Mouse (Mus musculus): ENCODE results near the gene Ap1ar. TPM values are rescaled to one million over a fixed set of nuclear protein-coding genes. Genes with fewer than 3 reads are reported as not detected.

Ap1ar gene
- 19.7 and 25.7 TPM in 2 replicates for polyA plus RNA-seq (2015; fragmentation: Nextera tagmentation; extraction: Ambion mirVana)

DNA sequence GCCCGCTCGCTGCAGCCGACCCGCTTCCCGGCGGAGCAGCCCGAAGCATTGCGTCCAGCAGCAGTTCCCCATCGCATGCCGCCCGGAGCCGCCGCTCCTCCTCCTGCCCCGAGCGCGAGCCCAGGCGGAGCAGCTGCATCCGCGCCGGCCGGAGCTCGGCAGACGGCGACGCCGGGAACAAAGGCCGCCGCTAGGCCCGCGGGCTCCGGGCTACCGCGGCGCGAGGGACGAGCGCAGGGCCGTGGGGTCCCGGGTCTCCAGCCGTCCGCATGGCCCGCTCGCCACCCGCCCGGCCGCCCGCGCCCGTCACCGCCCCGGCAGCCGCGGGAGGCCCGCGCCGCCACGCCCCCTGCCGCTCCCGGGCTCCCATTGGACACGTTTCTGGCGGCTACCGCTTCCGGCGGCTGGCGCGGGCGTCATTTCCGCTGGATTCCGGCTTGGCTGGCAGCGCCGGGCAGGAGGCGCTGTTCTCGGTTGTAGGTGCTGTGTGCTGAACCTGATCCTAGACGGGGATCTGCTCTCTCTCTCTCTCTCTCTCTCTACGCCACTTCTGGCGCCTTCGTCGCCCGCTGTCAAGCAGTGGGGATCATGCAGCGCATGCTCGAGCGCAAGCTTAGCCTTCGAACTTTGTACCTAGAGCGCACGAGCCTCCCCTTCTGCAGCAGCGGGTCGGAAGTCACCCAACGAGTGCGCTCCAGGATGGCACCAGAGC is at the start of gene Ap1ar:
TSS of gene Ap1ar (minus strand) at position 370 of the 712 bp plus-strand sequence.
- Histone ChIP-seq H3K27me3 (no peaks in the 10 kb centered on the region), H3K4me3 (replicated peaks) (peak within 1 kb of the TSS; percentile 85), H3K36me3 (peaks cover 8% of the 10 kb centered on the region; the same call in 1 of the 2 replicates), H3K27ac (peak within 1 kb of the TSS; percentile 97), H3K4me1 (replicated peaks) (peaks cover 44% of the 10 kb centered on the region), H3K4me2 (peak within 1 kb of the TSS; percentile 89), H3K9ac (peak within 1 kb of the TSS; percentile 88), H3K9me3 (replicated peaks) (no peaks in the 10 kb centered on the region)
- ATAC-seq (ENCODE audit: low read depth) (peak; percentile 95), DNase-seq (peak; percentile 95)
- under 1% methylated on average over 72 of the region's 89 CpGs for WGBS (ENCODE audit: insufficient replicate concordance)

DNA sequence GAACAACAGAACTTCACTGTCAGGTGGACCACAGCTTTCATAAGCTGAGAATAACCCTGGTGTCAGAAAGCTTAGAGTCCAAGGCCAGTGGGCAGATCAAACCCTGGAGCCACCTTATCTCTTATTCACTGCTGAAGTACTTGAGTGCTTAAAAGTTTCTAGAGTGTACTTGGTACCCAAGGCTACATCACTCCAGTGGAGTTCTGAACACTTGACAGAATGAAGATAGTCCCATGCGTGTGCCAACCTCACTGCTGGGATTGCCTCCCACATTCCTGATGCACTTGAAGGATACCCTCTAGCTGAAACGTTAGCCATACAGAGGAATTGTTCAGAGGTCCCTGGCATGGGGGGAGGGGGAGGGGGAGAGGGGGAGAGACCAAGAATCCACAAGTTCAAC is 44.4 kb upstream of the Ap1ar start:
- Histone ChIP-seq H3K4me2 (no peak overlapping the region), H3K4me1 (replicated peaks) (peaks cover 58% of the 10 kb centered on the region), H3K27me3 (no peaks in the 10 kb centered on the region), H3K9ac (no peak overlapping the region; the same call in 1 of the 2 replicates), H3K36me3 (peaks cover 37% of the 10 kb centered on the region), H3K27ac (peak overlapping the region; percentile 10; the same call in 1 of the 2 replicates), H3K9me3 (replicated peaks) (no peaks in the 10 kb centered on the region), H3K4me3 (replicated peaks) (no peak overlapping the region)
- ATAC-seq (ENCODE audit: low read depth), result no peak
- no peak for DNase-seq
- WGBS (ENCODE audit: insufficient replicate concordance), result 64% methylated on average over 2 of the region's 2 CpGs

DNA sequence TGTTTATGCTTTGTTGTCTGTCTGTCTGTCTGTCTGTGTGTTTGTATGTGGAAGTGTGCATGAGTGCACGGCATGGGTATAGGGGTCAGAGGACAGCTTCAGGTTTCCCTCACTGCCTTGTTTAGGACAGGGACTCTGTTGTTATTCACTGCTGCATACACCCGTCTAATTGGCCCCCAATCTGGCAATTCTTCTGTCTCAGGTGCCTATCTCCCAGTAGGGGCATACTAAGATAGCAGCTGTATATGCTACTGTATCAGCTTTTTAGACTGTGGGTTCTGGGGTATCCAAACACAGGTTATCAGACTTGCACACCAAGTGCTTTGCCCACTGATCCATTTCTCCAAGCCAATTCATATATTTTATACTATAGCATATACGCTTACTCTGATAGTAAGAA is 42.6 kb upstream of the Ap1ar start:
- DNase-seq (no peak), ATAC-seq (ENCODE audit: low read depth) (peak; percentile 57)
- no peak overlapping the region for H3K4me2 ChIP-seq
- H3K27me3 ChIP-seq, result no peaks in the 10 kb centered on the region
- H3K27ac ChIP-seq, result no peak overlapping the region
- no peaks in the 10 kb centered on the region for H3K9me3 ChIP-seq (replicated peaks)
- peaks cover 47% of the 10 kb centered on the region for H3K4me1 ChIP-seq (replicated peaks)
- H3K4me3 ChIP-seq (replicated peaks), result no peak overlapping the region
- H3K9ac ChIP-seq, result no peak overlapping the region
- WGBS (ENCODE audit: insufficient replicate concordance), result 64% methylated on average over 3 of the region's 3 CpGs
- peaks cover 39% of the 10 kb centered on the region for H3K36me3 ChIP-seq

DNA sequence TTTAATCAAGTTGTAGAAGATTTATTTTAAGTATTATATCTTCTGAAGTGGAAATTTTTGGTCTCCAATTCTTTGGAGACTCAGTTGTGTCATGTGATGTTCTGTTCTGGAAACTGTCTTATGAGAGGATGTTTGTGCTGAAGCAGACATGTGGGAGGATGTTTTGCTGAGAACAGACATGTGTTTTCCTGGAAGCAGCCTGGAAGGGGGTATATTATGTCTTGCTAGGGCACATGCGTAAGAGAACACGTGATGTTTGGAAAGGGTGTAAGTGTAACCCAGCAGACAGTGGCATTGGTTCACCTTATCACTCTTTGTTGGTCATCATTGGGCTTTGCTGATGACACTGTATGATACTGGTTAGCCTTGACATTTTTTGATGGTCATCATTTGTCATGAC is 38.2 kb upstream of the Ap1ar start:
- 86% methylated on average over 2 of the region's 2 CpGs for WGBS (ENCODE audit: insufficient replicate concordance)
- Histone ChIP-seq H3K9me3 (replicated peaks) (no peaks in the 10 kb centered on the region), H3K4me2 (no peak overlapping the region), H3K27ac (no peak overlapping the region), H3K36me3 (peaks cover 47% of the 10 kb centered on the region), H3K27me3 (no peaks in the 10 kb centered on the region), H3K4me3 (replicated peaks) (no peak overlapping the region), H3K4me1 (replicated peaks) (peaks cover 15% of the 10 kb centered on the region), H3K9ac (no peak overlapping the region)
- DNase-seq (no peak), ATAC-seq (ENCODE audit: low read depth) (no peak)

DNA sequence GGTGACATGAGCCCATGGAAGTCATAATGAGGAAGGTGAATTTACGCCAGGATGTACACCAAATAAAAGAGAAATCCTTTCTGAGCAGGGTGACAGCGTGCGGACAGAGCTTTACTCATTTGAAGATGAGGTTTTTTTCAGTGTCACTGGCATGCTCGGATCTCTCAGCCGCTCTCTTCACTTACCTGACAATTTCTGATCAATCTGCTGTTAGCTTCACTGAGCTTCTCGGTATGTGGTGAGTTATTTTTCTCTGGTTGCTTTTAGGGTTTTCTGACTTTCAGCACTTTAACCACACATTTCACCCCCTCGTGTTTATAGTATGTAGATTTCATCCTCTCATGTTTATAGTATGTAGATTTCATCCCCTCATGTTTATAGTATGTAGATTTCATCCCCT is 37.7 kb upstream of the Ap1ar start:
- Histone ChIP-seq H3K9ac (no peak overlapping the region), H3K4me2 (no peak overlapping the region), H3K36me3 (peaks cover 50% of the 10 kb centered on the region), H3K4me1 (replicated peaks) (peaks cover 12% of the 10 kb centered on the region), H3K27ac (no peak overlapping the region), H3K27me3 (no peaks in the 10 kb centered on the region), H3K9me3 (replicated peaks) (no peaks in the 10 kb centered on the region), H3K4me3 (replicated peaks) (no peak overlapping the region)
- DNase-seq, result no peak
- WGBS (ENCODE audit: insufficient replicate concordance), result 88% methylated on average over 7 of the region's 7 CpGs
- no peak for ATAC-seq (ENCODE audit: low read depth)

DNA sequence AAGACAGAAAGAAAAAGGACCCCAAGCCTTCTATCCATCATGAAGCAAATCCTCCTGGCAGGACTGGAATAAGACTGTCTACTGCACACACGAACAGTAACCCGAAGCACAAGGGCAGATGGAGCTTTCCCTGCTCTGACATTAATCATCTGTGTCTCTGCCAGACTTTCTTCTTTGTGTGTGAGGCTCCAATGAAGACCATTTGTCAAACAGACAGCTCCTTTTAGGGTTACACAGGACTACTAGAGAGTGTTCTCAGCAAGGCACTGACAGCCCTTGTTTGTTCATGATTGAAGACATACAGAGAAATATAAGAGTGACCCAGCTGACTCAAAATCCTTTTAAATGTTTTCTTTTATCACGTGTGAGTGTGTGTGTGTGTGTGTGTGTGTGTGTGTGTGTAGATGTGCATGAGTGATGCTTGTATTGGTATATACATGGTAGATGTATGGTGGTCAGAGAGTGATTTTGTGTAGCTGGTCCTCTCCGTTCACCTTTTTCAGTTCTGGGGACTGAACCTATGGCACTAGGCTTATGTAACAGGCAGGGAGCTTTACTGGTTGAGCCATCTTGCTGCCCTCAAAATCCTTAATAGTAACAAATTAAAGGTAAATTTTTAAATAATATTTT is 37.0 kb upstream of the Ap1ar start:
- no peak overlapping the region; the same call in 1 of the 2 replicates for H3K27ac ChIP-seq
- WGBS (ENCODE audit: insufficient replicate concordance), result 82% methylated on average over 4 of the region's 4 CpGs
- no peaks in the 10 kb centered on the region for H3K9me3 ChIP-seq (replicated peaks)
- H3K36me3 ChIP-seq, result peaks cover 51% of the 10 kb centered on the region
- H3K4me2 ChIP-seq, result no peak overlapping the region
- no peak for ATAC-seq (ENCODE audit: low read depth)
- H3K4me3 ChIP-seq (replicated peaks), result no peak overlapping the region
- H3K27me3 ChIP-seq, result no peaks in the 10 kb centered on the region
- H3K4me1 ChIP-seq (replicated peaks), result peaks cover 5% of the 10 kb centered on the region
- H3K9ac ChIP-seq, result no peak overlapping the region
- no peak for DNase-seq

DNA sequence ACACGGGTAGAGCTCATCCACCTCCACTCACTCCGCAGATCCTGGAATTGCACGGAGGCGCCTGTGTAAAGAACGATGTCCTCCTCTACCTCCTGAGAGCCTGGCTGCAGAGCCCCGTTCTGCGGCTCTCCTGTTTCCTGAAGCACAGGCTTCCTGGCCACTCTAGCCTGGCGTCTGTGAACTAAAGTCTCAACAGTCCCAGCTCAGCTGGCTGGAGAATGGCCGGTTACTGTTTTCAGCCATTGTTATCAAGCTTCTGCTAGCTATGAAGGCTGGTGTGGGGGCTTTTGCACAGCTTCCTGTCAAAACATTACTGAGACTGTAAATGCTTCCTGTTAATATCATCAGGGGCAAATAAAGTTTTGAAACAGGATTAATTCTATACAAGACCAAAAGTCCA is 34.3 kb upstream of the Ap1ar start:
- no peak overlapping the region for H3K9ac ChIP-seq
- H3K4me3 ChIP-seq (replicated peaks), result no peak overlapping the region
- H3K27me3 ChIP-seq, result no peaks in the 10 kb centered on the region
- no peak for ATAC-seq (ENCODE audit: low read depth)
- H3K36me3 ChIP-seq, result peaks cover 61% of the 10 kb centered on the region
- H3K9me3 ChIP-seq (replicated peaks), result no peaks in the 10 kb centered on the region
- 63% methylated on average over 9 of the region's 9 CpGs for WGBS (ENCODE audit: insufficient replicate concordance)
- H3K4me1 ChIP-seq (replicated peaks), result peaks cover 3% of the 10 kb centered on the region
- H3K27ac ChIP-seq, result no peak overlapping the region
- H3K4me2 ChIP-seq, result no peak overlapping the region
- no peak for DNase-seq

DNA sequence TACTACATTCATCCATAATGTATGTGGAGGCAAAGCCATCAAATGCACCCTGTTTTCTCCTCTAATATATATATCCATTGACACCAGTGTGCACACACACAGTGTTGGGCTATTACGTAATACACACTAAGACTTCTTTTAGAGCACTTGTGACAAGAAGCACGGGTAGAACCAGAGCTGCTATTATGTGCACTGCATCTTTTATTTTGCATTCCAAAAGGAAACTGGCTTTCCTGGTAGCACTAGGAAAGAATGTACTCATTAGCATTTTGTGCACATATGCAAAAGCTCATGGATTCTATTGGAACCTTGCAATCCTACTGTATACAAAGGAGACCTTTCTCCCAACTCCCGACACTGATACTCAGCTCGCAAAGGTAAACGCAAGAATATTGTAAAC is 31.6 kb upstream of the Ap1ar start:
- peaks cover 8% of the 10 kb centered on the region for H3K4me1 ChIP-seq (replicated peaks)
- no peaks in the 10 kb centered on the region for H3K9me3 ChIP-seq (replicated peaks)
- H3K9ac ChIP-seq, result no peak overlapping the region
- H3K27ac ChIP-seq, result no peak overlapping the region
- WGBS (ENCODE audit: insufficient replicate concordance), result 85% methylated on average over 5 of the region's 5 CpGs
- no peak for ATAC-seq (ENCODE audit: low read depth)
- no peak for DNase-seq
- H3K4me3 ChIP-seq (replicated peaks), result no peak overlapping the region
- no peak overlapping the region for H3K4me2 ChIP-seq
- no peaks in the 10 kb centered on the region for H3K27me3 ChIP-seq
- H3K36me3 ChIP-seq, result peaks cover 55% of the 10 kb centered on the region

DNA sequence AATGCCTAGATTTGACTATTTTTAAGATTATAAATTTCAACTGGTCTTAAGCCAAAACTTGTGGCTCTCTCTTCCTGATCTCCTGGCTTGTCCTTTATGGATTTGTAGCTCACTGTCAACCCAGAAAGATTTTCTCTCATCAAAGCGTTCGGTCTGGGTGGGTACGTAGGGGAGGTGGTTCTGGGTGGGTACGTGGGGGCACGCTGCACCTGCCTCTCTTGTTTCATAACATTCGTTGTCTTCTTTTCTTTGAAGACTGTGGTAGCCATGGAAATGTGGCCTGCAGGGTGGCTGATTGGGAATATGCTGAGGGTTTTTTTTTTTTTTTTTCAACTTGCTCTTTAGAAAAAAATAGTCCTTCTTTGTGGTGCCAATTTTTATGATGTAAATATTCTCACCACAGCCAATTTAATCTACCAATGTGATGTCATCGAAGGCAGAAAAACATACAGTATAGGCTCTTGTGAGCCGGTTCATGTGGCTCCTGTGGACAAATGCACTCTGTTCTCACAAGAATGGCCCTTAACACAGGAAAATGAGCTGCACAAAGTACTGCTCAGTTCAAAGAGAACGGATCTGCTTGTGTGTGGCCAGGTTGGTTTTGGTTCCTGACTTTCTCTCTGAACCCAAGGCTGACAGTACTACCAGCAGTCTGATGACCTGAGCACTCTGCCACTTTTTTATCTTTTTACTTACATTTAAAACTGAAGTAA is 30.9 kb upstream of the Ap1ar start:
- Histone ChIP-seq H3K9ac (no peak overlapping the region), H3K9me3 (replicated peaks) (no peaks in the 10 kb centered on the region), H3K4me2 (no peak overlapping the region), H3K4me1 (replicated peaks) (peaks cover 8% of the 10 kb centered on the region), H3K36me3 (peaks cover 55% of the 10 kb centered on the region), H3K27me3 (no peaks in the 10 kb centered on the region), H3K4me3 (replicated peaks) (no peak overlapping the region), H3K27ac (no peak overlapping the region)
- WGBS (ENCODE audit: insufficient replicate concordance), result 87% methylated on average over 9 of the region's 9 CpGs
- DNase-seq, result no peak
- no peak for ATAC-seq (ENCODE audit: low read depth)

DNA sequence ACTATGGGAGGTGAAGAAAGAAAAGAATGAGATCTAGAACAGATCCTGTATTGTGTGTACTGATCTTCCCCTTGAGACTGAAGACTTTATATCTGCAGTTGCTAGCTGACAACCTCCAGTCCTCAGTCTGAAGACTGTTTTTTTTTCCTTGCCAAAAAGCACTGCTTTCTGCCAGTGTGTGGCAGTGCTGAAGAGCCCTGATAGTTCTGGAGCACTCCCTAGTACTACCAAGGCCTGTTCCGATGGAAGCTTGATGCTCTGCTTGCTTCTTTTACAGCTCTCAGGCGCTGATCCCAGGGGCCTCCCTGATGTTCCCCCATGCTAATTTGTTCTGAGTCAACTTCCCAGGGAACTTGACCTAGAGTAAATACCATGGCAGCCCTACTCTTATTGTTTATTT is 26.9 kb upstream of the Ap1ar start:
- H3K4me1 ChIP-seq (replicated peaks), result 0 out of 2 replicates have a peak, but pooled peaks cover 6% of the 10 kb centered on the region
- H3K27me3 ChIP-seq, result no peaks in the 10 kb centered on the region
- peaks cover 39% of the 10 kb centered on the region for H3K36me3 ChIP-seq
- no peak overlapping the region for H3K9ac ChIP-seq
- no peaks in the 10 kb centered on the region for H3K9me3 ChIP-seq (replicated peaks)
- no peak overlapping the region for H3K4me3 ChIP-seq (replicated peaks)
- H3K27ac ChIP-seq, result no peak overlapping the region
- DNase-seq, result no peak
- no peak for ATAC-seq (ENCODE audit: low read depth)
- WGBS (ENCODE audit: insufficient replicate concordance), result 57% methylated on average over 2 of the region's 2 CpGs
- H3K4me2 ChIP-seq, result no peak overlapping the region

DNA sequence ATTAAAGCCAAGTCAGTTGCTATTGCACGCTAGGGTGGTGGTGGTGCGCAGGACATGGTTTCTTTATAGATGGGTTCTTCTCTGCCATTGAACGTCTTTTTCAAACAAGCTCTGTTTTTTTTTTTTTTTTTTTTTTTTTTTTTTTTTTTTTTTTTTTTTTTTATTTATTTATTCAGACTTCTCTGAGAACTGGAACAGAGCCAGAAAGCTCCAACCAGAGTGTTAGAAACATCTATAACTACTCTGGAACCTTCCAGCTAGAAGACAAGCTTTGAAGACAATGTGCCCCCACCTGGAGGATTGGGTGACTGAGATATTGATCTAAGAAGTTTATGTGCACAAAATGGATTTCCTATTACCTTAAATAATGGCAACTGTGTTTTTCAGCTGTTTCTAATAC is 26.2 kb upstream of the Ap1ar start:
- no peak for ATAC-seq (ENCODE audit: low read depth)
- Histone ChIP-seq H3K4me3 (replicated peaks) (no peak overlapping the region), H3K9me3 (replicated peaks) (no peaks in the 10 kb centered on the region), H3K4me1 (replicated peaks) (0 out of 2 replicates have a peak, but pooled peaks cover 6% of the 10 kb centered on the region), H3K36me3 (peaks cover 33% of the 10 kb centered on the region), H3K27ac (no peak overlapping the region), H3K27me3 (no peaks in the 10 kb centered on the region), H3K9ac (no peak overlapping the region), H3K4me2 (no peak overlapping the region)
- WGBS (ENCODE audit: insufficient replicate concordance), result 75% methylated on average over 3 of the region's 3 CpGs
- no peak for DNase-seq
